Mouse (Mus musculus) lung, adult 2 months (tissue): ENCODE data around the gene Hadh.

ENCODE experiments used
- CTCF ChIP-seq: fragments of 200-500 bp; IDR thresholded peaks from 2 replicates; pipeline ENCODE4 v1.5.1; 2011; ENCODE audit warnings: mild to moderate bottlenecking, low read length, control low read depth; ENCODE audit not compliant: insufficient read depth
- POLR2A ChIP-seq: fragments of 200-500 bp; IDR thresholded peaks from 2 replicates; pipeline ENCODE4 v1.6.1; 2011; ENCODE audit warnings: low read depth, mild to moderate bottlenecking, control low read depth, low read length, borderline replicate concordance; ENCODE audit errors: extremely low read depth

DNA sequence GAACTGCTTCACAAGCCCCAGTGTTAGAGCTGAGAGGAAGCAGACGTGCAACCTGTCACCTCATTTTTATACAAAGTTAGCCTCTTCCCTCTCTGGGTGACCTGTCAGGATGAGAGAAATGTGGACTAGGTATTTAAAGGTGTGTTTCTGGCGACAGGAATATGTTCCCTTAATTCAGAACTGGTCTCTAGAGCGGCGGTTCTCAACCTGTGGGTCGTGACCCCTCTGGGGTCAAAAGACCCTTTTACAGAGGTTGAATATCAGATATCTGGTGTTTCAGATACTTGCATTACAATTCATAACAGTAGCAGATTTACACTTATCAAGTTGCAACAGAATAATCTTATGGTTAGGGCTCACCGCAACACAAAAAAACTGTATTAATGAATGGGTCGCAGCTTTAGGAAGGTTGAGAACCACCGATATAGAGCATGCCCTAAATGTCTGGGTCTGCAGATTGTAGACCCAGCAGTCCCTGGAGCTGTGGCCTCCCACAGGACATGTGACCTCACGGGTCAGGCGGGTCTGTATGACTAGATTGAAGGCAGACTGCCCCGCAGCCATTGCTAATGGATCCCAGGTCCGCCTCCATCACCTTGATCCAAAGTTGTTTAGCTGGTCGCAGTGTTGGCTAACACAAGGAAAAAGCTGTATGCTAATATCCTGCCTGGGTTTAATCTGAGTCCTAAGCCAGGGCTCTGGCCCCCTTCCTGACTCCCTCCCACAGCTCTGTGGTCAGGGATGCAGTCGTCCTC lies 53.1 kb downstream of the Hadh start:
- no peak for TF ChIP-seq CTCF
- TF ChIP-seq POLR2A, result no peak
